Mouse (Mus musculus): Measurements from ENCODE around the gene Celf5. TPM values are rescaled to one million over a fixed set of nuclear protein-coding genes. Genes with fewer than 3 reads are reported as not detected.
"Not testable (repeated sequence)": the region's sequence is repeated elsewhere in the genome, so short reads cannot be mapped to it uniquely, and the experiment has no call there.

The Celf5 gene
- total and polyA plus RNA-seq, 2 experiments from 2014 or later, result 0.07 TPM; not detected in 1

DNA sequence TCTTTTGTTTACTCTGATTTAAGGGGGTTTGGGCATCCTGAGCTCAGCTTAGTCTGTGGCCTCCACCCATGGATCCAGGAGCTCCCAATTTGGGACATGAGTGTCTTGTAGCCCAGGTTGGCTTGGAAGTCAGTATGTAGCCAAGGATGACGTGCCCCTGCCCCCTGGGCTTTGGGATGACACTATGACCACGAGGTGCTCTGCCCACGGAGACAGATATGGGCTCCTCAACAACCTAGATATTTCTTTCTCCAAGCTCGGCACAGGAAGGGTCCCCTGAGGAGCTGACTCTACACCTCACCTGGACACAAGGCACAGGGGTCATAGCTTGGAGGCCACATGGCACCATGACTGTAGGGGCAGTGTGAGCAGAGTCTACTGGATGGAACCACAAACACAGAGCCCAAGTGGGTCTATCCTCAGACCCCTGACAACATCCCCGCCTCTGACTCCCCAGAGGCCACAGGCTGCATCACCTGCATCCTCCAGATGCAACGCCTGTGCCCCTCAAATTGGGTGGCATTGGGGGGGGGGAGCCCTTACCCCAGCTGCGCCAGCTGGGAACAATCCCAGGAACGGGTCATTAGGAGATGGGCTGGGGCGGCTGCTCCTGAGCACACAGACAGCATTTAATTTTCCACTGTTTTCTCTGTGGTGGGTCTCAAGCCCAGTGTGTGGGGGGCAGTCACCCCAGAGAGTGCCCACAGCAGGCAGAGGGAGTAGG lies 31.7 kb downstream of the Celf5 start:
- Histone ChIP-seq H3K4me2 (ENCODE audit: low read depth, low read length) (no peak overlapping the region), H3K27ac (ENCODE audit: low read depth) (no peak overlapping the region), H3K4me3 (ENCODE audit: low read depth, low read length) (no peak overlapping the region), H3K9ac (replicated peaks; ENCODE audit: low read depth, low read length) (no peak overlapping the region), H3K27me3 (ENCODE audit: control insufficient read depth, insufficient read depth, low read length) (peaks cover 56% of the 10 kb centered on the region), H3K9me3 (replicated peaks; ENCODE audit: control insufficient read depth, low read length) (no peaks in the 10 kb centered on the region), H3K36me3 (replicated peaks; ENCODE audit: control insufficient read depth, insufficient read depth, low read length) (no peaks in the 10 kb centered on the region), H3K4me1 (ENCODE audit: control insufficient read depth, insufficient read depth) (no peaks in the 10 kb centered on the region)
- DNase-seq (ENCODE audit: low spot score) (no peak), ATAC-seq (ENCODE audit: insufficient read depth, low read depth) (no peak)
- TF ChIP-seq EP300 (IDR thresholded peaks at IDR 0.05; ENCODE audit: low read depth), result no peak
- no peak for TF ChIP-seq CTCF (IDR thresholded peaks at IDR 0.05; ENCODE audit: low read depth)
- 56% methylated on average over 9 of the region's 9 CpGs for whole genome bisulfite sequencing

DNA sequence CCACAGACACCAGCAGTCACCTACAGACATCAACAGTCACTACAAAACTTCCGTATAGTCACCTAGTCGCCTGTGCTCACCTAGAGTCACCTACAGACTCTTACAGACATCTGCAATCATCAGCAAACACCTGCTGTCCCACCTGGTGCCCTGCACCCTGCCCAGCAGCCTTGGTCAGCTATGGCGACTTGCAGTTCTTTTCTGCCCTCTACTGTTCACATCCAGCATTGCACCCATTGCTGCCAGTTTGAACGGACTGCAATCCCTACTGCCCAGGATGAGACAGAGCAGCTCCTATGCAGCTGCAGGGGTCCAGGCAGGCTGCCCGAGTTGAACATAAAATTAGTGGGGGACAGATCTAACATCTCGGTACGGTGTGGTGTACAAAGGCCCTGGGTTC lies 32.4 kb downstream of the Celf5 start:
- ATAC-seq (ENCODE audit: insufficient read depth, low read depth) (peak; percentile 76), DNase-seq (ENCODE audit: low spot score) (peak; percentile 73)
- no peak overlapping the region for H3K4me2 ChIP-seq (ENCODE audit: low read depth, low read length)
- H3K4me1 ChIP-seq (ENCODE audit: control insufficient read depth, insufficient read depth), result no peaks in the 10 kb centered on the region
- WGBS, result 2% methylated on average over 7 of the region's 7 CpGs
- no peak overlapping the region for H3K27ac ChIP-seq (ENCODE audit: low read depth)
- no peaks in the 10 kb centered on the region for H3K9me3 ChIP-seq (replicated peaks; ENCODE audit: control insufficient read depth, low read length)
- H3K4me3 ChIP-seq (ENCODE audit: low read depth, low read length), result no peak overlapping the region
- TF ChIP-seq CTCF (IDR thresholded peaks at IDR 0.05; ENCODE audit: low read depth) (peak; percentile 95), EP300 (IDR thresholded peaks at IDR 0.05; ENCODE audit: low read depth) (no peak)
- H3K36me3 ChIP-seq (replicated peaks; ENCODE audit: control insufficient read depth, insufficient read depth, low read length), result no peaks in the 10 kb centered on the region
- H3K27me3 ChIP-seq (ENCODE audit: control insufficient read depth, insufficient read depth, low read length), result peaks cover 49% of the 10 kb centered on the region
- no peak overlapping the region for H3K9ac ChIP-seq (replicated peaks; ENCODE audit: low read depth, low read length)

DNA sequence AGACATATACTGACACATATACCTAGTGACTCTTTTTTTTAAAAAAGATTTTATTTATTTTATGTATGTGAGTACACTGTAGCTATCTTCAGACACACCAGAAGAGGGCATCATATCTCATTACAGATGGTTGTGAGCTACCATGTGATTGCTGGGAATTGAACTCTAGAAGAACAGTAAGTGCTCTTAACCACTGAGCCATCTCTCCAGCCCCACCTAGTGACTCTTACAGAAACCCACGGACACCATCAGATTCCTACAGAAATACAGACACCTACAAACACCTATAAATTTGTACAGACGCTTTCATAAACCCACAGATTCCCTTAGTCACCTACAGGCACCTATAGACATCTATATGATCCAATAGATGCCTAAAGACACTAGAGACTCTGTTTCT lies 37.0 kb downstream of the Celf5 start:
- 41% methylated on average over 2 of the region's 2 CpGs for WGBS
- H3K4me1 ChIP-seq (ENCODE audit: control insufficient read depth, insufficient read depth); H3K36me3 ChIP-seq (replicated peaks; ENCODE audit: control insufficient read depth, insufficient read depth, low read length); H3K27ac ChIP-seq (ENCODE audit: low read depth); ATAC-seq (ENCODE audit: insufficient read depth, low read depth); DNase-seq (ENCODE audit: low spot score); H3K4me3 ChIP-seq (ENCODE audit: low read depth, low read length); H3K4me2 ChIP-seq (ENCODE audit: low read depth, low read length); H3K9ac ChIP-seq (replicated peaks; ENCODE audit: low read depth, low read length); H3K9me3 ChIP-seq (replicated peaks; ENCODE audit: control insufficient read depth, low read length): not testable (repeated sequence)
- H3K27me3 ChIP-seq (ENCODE audit: control insufficient read depth, insufficient read depth, low read length), result peaks cover 12% of the 10 kb centered on the region; the same call in 1 of the 2 replicates

DNA sequence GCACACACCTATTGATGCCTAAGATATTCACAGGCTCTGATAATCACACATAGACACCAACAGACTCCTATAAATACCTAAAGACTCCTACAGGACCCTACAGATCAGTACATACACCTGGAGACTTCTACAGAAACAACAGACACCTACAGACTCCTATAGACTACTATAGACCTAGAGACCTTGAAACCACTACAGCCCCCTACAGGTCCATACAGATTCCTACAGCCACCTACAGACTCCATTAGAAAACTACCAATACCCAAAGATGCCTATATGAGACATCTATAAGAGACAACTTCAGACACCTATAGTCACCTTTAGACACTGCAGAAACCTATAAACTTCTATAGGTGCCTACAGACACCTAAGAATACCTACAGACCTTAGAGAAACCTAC lies 41.5 kb downstream of the Celf5 start:
- no peak overlapping the region for H3K27ac ChIP-seq (ENCODE audit: low read depth)
- no peak overlapping the region for H3K4me2 ChIP-seq (ENCODE audit: low read depth, low read length)
- H3K9ac ChIP-seq (replicated peaks; ENCODE audit: low read depth, low read length), result no peak overlapping the region
- no peaks in the 10 kb centered on the region for H3K36me3 ChIP-seq (replicated peaks; ENCODE audit: control insufficient read depth, insufficient read depth, low read length)
- no peaks in the 10 kb centered on the region for H3K9me3 ChIP-seq (replicated peaks; ENCODE audit: control insufficient read depth, low read length)
- H3K27me3 ChIP-seq (ENCODE audit: control insufficient read depth, insufficient read depth, low read length), result 0 out of 2 replicates have a peak, but pooled peaks cover 10% of the 10 kb centered on the region
- DNase-seq (ENCODE audit: low spot score), result no peak
- no peak for ATAC-seq (ENCODE audit: insufficient read depth, low read depth)
- no peak overlapping the region for H3K4me3 ChIP-seq (ENCODE audit: low read depth, low read length)
- H3K4me1 ChIP-seq (ENCODE audit: control insufficient read depth, insufficient read depth), result no peaks in the 10 kb centered on the region
- TF ChIP-seq CTCF (IDR thresholded peaks at IDR 0.05; ENCODE audit: low read depth) (peak; percentile 49), EP300 (IDR thresholded peaks at IDR 0.05; ENCODE audit: low read depth) (no peak)

DNA sequence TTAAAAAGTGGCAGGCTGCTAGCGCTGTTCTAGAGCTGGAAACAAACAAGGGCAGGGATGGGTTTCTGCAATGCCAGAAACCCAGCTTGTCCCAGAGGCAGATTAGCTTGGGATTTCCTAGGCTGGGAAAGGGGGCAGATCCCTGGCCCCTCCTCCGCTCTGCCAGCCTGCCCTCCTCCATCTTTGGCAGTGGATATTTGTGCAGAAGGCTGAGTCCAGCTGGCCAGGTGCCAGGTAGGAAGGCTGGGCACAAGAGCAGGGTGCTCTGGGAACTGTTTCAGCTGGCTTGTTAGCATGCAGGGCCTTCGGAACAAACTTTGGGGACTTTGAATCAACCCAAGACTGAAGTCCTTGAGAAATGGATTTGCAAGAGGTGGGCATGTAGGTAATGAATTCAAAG lies 47.1 kb downstream of the Celf5 start:
- WGBS, result 41% methylated on average over 3 of the region's 3 CpGs
- no peak for TF ChIP-seq CTCF (IDR thresholded peaks at IDR 0.05; ENCODE audit: low read depth)
- no peak for TF ChIP-seq EP300 (IDR thresholded peaks at IDR 0.05; ENCODE audit: low read depth)
- Histone ChIP-seq H3K4me1 (ENCODE audit: control insufficient read depth, insufficient read depth) (peaks cover 15% of the 10 kb centered on the region), H3K4me2 (ENCODE audit: low read depth, low read length) (no peak overlapping the region), H3K27ac (ENCODE audit: low read depth) (peak overlapping the region; percentile 76), H3K9me3 (replicated peaks; ENCODE audit: control insufficient read depth, low read length) (no peaks in the 10 kb centered on the region), H3K9ac (replicated peaks; ENCODE audit: low read depth, low read length) (no peak overlapping the region; the same call in 1 of the 2 replicates), H3K27me3 (ENCODE audit: control insufficient read depth, insufficient read depth, low read length) (no peaks in the 10 kb centered on the region), H3K4me3 (ENCODE audit: low read depth, low read length) (no peak overlapping the region), H3K36me3 (replicated peaks; ENCODE audit: control insufficient read depth, insufficient read depth, low read length) (no peaks in the 10 kb centered on the region)
- peak; percentile 65 for DNase-seq (ENCODE audit: low spot score)
- ATAC-seq (ENCODE audit: insufficient read depth, low read depth), result peak; percentile 19; the same call in 1 of the 2 replicates
